Mouse (Mus musculus) urinary bladder, postnatal 14 days (tissue): Measurements from ENCODE around the gene Espl1.

Source experiments
- DNase-seq: peaks from one replicate; pipeline ENCODE4 v3.0.0; 2021; ENCODE audit warnings: low spot score

Gene Espl1

GRCm38 (mm10) chr15:102370727-102371126, 74.7 kb downstream of the Espl1 start:
- no peak for DNase-seq
